ENCODE assay signal across 24 mouse cellular contexts in the genomic region with DNA sequence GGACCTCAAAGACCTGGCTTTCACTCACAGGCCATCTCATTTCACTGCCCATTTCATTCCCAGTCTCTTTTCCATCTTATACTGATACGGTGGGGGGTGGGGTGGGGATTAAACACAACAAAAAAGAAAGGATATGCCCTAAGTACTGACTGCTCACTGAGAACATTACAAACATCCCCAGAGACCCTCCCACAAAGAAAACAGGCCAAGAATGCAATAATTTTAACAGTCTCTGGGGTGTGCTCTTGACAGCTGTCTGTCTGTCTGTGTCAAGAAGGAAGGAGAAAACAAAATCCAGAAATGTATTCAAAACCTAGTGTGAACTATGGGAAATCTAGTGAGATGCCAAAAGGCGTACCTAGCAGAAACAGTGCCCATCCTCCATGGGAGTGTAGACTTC.
DNase-seq lines count a peak whose midpoint lies in the region; TF ChIP-seq lines count a peak whose summit lies in the region.
"Had no signal": no experiment of that assay in that cellular context is flagged by ENCODE, and none has a peak within 500 bp of the region (broad histone marks: within the 10 kb centered on the region; RNA-seq: fewer than 3 reads in every experiment).

No protein-coding gene starts in this region.

- 0 out of 2 replicates have a peak, but pooled peaks cover 4% of the 10 kb centered on the region for H3K79me2 ChIP-seq in CH12.LX (replicated peaks; ENCODE audit: control insufficient read depth, extremely low read depth, insufficient read depth, poor library complexity, severe bottlenecking)
- peaks cover 86% of the 10 kb centered on the region for H3K79me2 ChIP-seq in macrophage (ENCODE audit: inconsistent target)

- no peak for TF ChIP-seq POLR2A in kidney, adult 2 months (IDR thresholded peaks at IDR 0.05; ENCODE audit: low read depth, low read length)
- TF ChIP-seq POLR2A in CH12.LX (IDR thresholded peaks at IDR 0.05; ENCODE audit: low read depth, low read length), result no peak

- peak overlapping the region; percentile 25; the same call in 1 of the 2 replicates for H3K27ac ChIP-seq in kidney, adult 2 months (ENCODE audit: insufficient read depth, low read depth, low read length)
- H3K27ac ChIP-seq in CH12.LX (ENCODE audit: insufficient read depth, low read depth) (no peak overlapping the region), macrophage (peak overlapping the region; percentile 72)
- H3K27ac ChIP-seq: forebrain, embryonic 12.5 days; hindbrain, embryonic 14.5 days; liver, embryonic 14.5 days; lung, embryonic 15.5 days; midbrain, embryonic 12.5 days; neural tube, embryonic 13.5 days had no signal

- peak; percentile 39 for TF ChIP-seq RAD21 in CH12.LX (IDR thresholded peaks at IDR 0.05; ENCODE audit: low read depth, low read length)

- dilution Hi-C loops in CH12.LX (cut with MboI; ENCODE audit: extremely low pct_ligation_motif_present, extremely low pct_unique_long_range_greater_than_20kb, low sequenced_read_pairs), result no loop called here

- TF ChIP-seq CTCF in kidney, adult 2 months (conservative IDR thresholded peaks at IDR 0.05; ENCODE audit: insufficient read depth, insufficient read length, low read depth, low read length), result no peak
- peak in 1 of 2 experiments; percentile 35; a peak in 1 of 4 replicates for TF ChIP-seq CTCF in CH12.LX (conservative IDR thresholded peaks at IDR 0.05 in 1 of 2, IDR thresholded peaks at IDR 0.05 in 1 of 2; ENCODE audit: low read depth in 2 of 2, low read length in 2 of 2)

- TF ChIP-seq EP300 in CH12.LX (IDR thresholded peaks at IDR 0.05; ENCODE audit: low read length), result no peak

- in situ Hi-C loops in CH12.LX (cut with MboI; ENCODE audit: low pct_ligation_motif_present, low pct_unique_long_range_greater_than_20kb, low sequenced_read_pairs), result no loop called here

- DNase-seq in kidney, adult 2 months, result no peak
- no peak for DNase-seq in kidney, postnatal 25 days
- DNase-seq in CH12.LX (ENCODE audit: extremely low read depth), result no peak
- peak; percentile 50 for DNase-seq in NIH3T3 (ENCODE audit: low read depth)
- no peak for DNase-seq in cerebellum, postnatal 36 days
- DNase-seq in urinary bladder, postnatal 10 days (ENCODE audit: low spot score), result no peak
- DNase-seq: cerebellum, adult 18-20 months; cerebellum, postnatal 25 days; kidney, adult 8-10 months; kidney, postnatal 10 days; left cerebral cortex, postnatal 4 days; retina, postnatal 1 day; right cerebral cortex, postnatal 25 days; spleen, adult 18-20 months; thymus, postnatal 14 days had no signal

- H3K9ac ChIP-seq in CH12.LX (ENCODE audit: insufficient read depth, low read depth), result no peak overlapping the region
- H3K9ac ChIP-seq: forebrain, embryonic 12.5 days; hindbrain, embryonic 14.5 days; limb, embryonic 15.5 days; liver, embryonic 14.5 days; lung, embryonic 15.5 days; midbrain, embryonic 12.5 days; neural tube, embryonic 13.5 days had no signal

- H3K36me3 ChIP-seq in kidney, adult 2 months (ENCODE audit: control insufficient read depth, insufficient read depth, low read length), result no peaks in the 10 kb centered on the region
- H3K36me3 ChIP-seq in CH12.LX (replicated peaks in 1 of 2; ENCODE audit: control insufficient read depth in 1 of 2, insufficient read depth in 1 of 2, low read length in 1 of 2) (peaks cover 0 to 17% of the 10 kb centered on the region in 2 experiments), macrophage (ENCODE audit: inconsistent target) (no peaks in the 10 kb centered on the region)
- H3K36me3 ChIP-seq: forebrain, embryonic 12.5 days; limb, embryonic 15.5 days; lung, embryonic 15.5 days; midbrain, embryonic 12.5 days; neural tube, embryonic 13.5 days had no signal

- no peak overlapping the region for H3K4me3 ChIP-seq in kidney, adult 2 months (ENCODE audit: insufficient read depth, low read depth, low read length)
- H3K4me3 ChIP-seq in CH12.LX (replicated peaks in 1 of 3; ENCODE audit: low read depth in 2 of 3, low read length in 2 of 3, poor library complexity in 1 of 3) (no peak overlapping the region), macrophage (ENCODE audit: inconsistent target) (no peak overlapping the region)
- H3K4me3 ChIP-seq: forebrain, embryonic 12.5 days; heart, embryonic 10.5 days; limb, embryonic 15.5 days; lung, embryonic 15.5 days; midbrain, embryonic 12.5 days; neural tube, embryonic 13.5 days had no signal

- peaks cover 18% of the 10 kb centered on the region for H3K4me1 ChIP-seq in kidney, adult 2 months (ENCODE audit: control insufficient read depth, insufficient read depth, low read length)
- H3K4me1 ChIP-seq in CH12.LX (ENCODE audit: control insufficient read depth in 1 of 2, insufficient read depth in 2 of 2), result peaks cover 12 to 51% of the 10 kb centered on the region in 2 experiments

- H3K9me3 ChIP-seq in CH12.LX (replicated peaks; ENCODE audit: low read length), result no peaks in the 10 kb centered on the region
- H3K9me3 ChIP-seq: forebrain, embryonic 12.5 days; heart, embryonic 10.5 days; limb, embryonic 15.5 days; lung, embryonic 15.5 days; midbrain, embryonic 12.5 days; neural tube, embryonic 13.5 days had no signal

- H3K27me3 ChIP-seq in kidney, adult 2 months (replicated peaks; ENCODE audit: control insufficient read depth, insufficient read depth, low read length), result no peaks in the 10 kb centered on the region
- H3K27me3 ChIP-seq in CH12.LX (replicated peaks), result no peaks in the 10 kb centered on the region
- H3K27me3 ChIP-seq: limb, embryonic 15.5 days; lung, embryonic 15.5 days; neural tube, embryonic 13.5 days had no signal

- 0 out of 2 replicates have a peak overlapping the region, but pooled peaks have one; percentile 14 for H3K4me2 ChIP-seq in CH12.LX (ENCODE audit: insufficient read depth, low read depth, poor library complexity, severe bottlenecking)
- H3K4me2 ChIP-seq: forebrain, embryonic 12.5 days; hindbrain, embryonic 14.5 days; limb, embryonic 15.5 days; midbrain, embryonic 12.5 days; neural tube, embryonic 13.5 days had no signal

- WGBS in kidney, adult 2 months, result 61% methylated on average over 2 of the region's 2 CpGs
- 92% methylated on average over 2 of the region's 2 CpGs for WGBS in macrophage (ENCODE audit: missing documents)

TF ChIP-seq in CH12.LX, 34 proteins besides CTCF, POLR2A, EP300 and RAD21:
- TF ChIP-seq NELFE (IDR thresholded peaks at IDR 0.05; ENCODE audit: low read depth, low read length) (no peak), SMC3 (IDR thresholded peaks at IDR 0.05; ENCODE audit: low read depth, low read length) (peak; percentile 6; the same call in 1 of the 2 replicates)
